Mouse (Mus musculus): ENCODE data around the gene Pla2g12a.

The Pla2g12a gene

GRCm38 (mm10) chr3:129898886-129899285, 20.5 kb downstream of the Pla2g12a start:
- no peak for DNase-seq (ENCODE audit: low spot score in 2 of 2)

GRCm38 (mm10) chr3:129901271-129901809, 22.9 kb downstream of the Pla2g12a start, which contains the start of gene Casp6:
Gene Casp6 (plus strand): TSS chr3:129901425.
- peak; percentile 56 to 68 for DNase-seq (ENCODE audit: low spot score in 2 of 2)

- DNase-seq (ENCODE audit: low spot score in 2 of 2), result no peak
Measured at GRCm38 (mm10) chr3:129903369-129903768, 25.0 kb downstream of the Pla2g12a start.

GRCm38 (mm10) chr3:129903866-129904265, 25.5 kb downstream of the Pla2g12a start:
- no peak for DNase-seq (ENCODE audit: low spot score in 2 of 2)

- DNase-seq (ENCODE audit: low spot score in 2 of 2), result no peak
Measured at GRCm38 (mm10) chr3:129904381-129905132, 26.2 kb downstream of the Pla2g12a start.

GRCm38 (mm10) chr3:129912025-129912424, 33.6 kb downstream of the Pla2g12a start:
- DNase-seq (ENCODE audit: low spot score in 2 of 2), result no peak

- no peak for DNase-seq (ENCODE audit: low spot score in 2 of 2)
Measured at GRCm38 (mm10) chr3:129913241-129913640, 34.8 kb downstream of the Pla2g12a start.

- no peak for DNase-seq (ENCODE audit: low spot score in 2 of 2)
Measured at GRCm38 (mm10) chr3:129917424-129917823, 39.0 kb downstream of the Pla2g12a start.

GRCm38 (mm10) chr3:129918434-129918833, 40.0 kb downstream of the Pla2g12a start:
- DNase-seq (ENCODE audit: low spot score in 2 of 2), result peak in 1 of 2 experiments; percentile 16

GRCm38 (mm10) chr3:129923581-129923980, 45.2 kb downstream of the Pla2g12a start:
- no peak for DNase-seq (ENCODE audit: low spot score in 2 of 2)

- no peak for DNase-seq (ENCODE audit: low spot score in 2 of 2)
Measured at GRCm38 (mm10) chr3:129925861-129926260, 47.5 kb downstream of the Pla2g12a start.

- no peak for DNase-seq (ENCODE audit: low spot score in 2 of 2)
Measured at GRCm38 (mm10) chr3:129930213-129930778, 51.9 kb downstream of the Pla2g12a start.

GRCm38 (mm10) chr3:129932443-129932842, 54.0 kb downstream of the Pla2g12a start:
- peak in 1 of 2 experiments; percentile 19 for DNase-seq (ENCODE audit: low spot score in 2 of 2)

- DNase-seq (ENCODE audit: low spot score in 2 of 2), result no peak
Measured at GRCm38 (mm10) chr3:129936561-129936960, 58.2 kb downstream of the Pla2g12a start.

- no peak for DNase-seq (ENCODE audit: low spot score in 2 of 2)
Measured at GRCm38 (mm10) chr3:129937848-129938247, 59.4 kb downstream of the Pla2g12a start.

- no peak for DNase-seq (ENCODE audit: low spot score in 2 of 2)
Measured at GRCm38 (mm10) chr3:129939058-129939457, 60.7 kb downstream of the Pla2g12a start.

GRCm38 (mm10) chr3:129940780-129941179, 62.4 kb downstream of the Pla2g12a start:
- DNase-seq (ENCODE audit: low spot score in 2 of 2), result no peak

GRCm38 (mm10) chr3:129941291-129941690, 62.9 kb downstream of the Pla2g12a start:
- no peak for DNase-seq (ENCODE audit: low spot score in 2 of 2)

GRCm38 (mm10) chr3:129943813-129944212, 65.4 kb downstream of the Pla2g12a start:
- DNase-seq (ENCODE audit: low spot score in 2 of 2), result no peak
